ENCODE assay signal across 10 mouse cellular contexts in genomic region chr7:73389419-73389818, GRCm38 (mm10). TPM values are rescaled to one million over a fixed set of nuclear protein-coding genes. Genes with fewer than 3 reads are reported as not detected.
DNase-seq lines count a peak whose midpoint lies in the region; ATAC-seq and TF ChIP-seq lines count a peak whose summit lies in the region.
"Had no signal": no experiment of that assay in that cellular context is flagged by ENCODE, and none has a peak within 500 bp of the region (broad histone marks: within the 10 kb centered on the region; RNA-seq: fewer than 3 reads in every experiment).

No protein-coding gene starts in this region.

- no peaks in the 10 kb centered on the region for H3K27me3 ChIP-seq in lung, embryonic 16.5 days (ENCODE audit: control insufficient read depth, insufficient read depth, low read depth, low read length)
- no peaks in the 10 kb centered on the region for H3K27me3 ChIP-seq in limb, embryonic 12.5 days
- no peaks in the 10 kb centered on the region for H3K27me3 ChIP-seq in stomach, embryonic 16.5 days (ENCODE audit: control insufficient read depth, insufficient read depth, low read length)

- no peak for DNase-seq in gastrocnemius, adult 2 months
- DNase-seq in gastrocnemius, postnatal 14 days: no peak
- no peak for DNase-seq in lung, adult 2 months
- no peak for DNase-seq in B cell, adult 2 months
- no peak for DNase-seq in urinary bladder, postnatal 14 days (ENCODE audit: low spot score)
- DNase-seq: cerebellum, adult 11 months; left cerebral cortex, postnatal 4 days had no signal

- WGBS in lung, embryonic 16.5 days: 17% methylated on average over 9 of the region's 9 CpGs
- WGBS in lung, adult 2 months: 28% methylated on average over 9 of the region's 9 CpGs
- WGBS in limb, embryonic 12.5 days: 3% methylated on average over 9 of the region's 9 CpGs
- 16% methylated on average over 9 of the region's 9 CpGs for WGBS in stomach, embryonic 16.5 days

- no peak; the same call in 1 of the 2 replicates for ATAC-seq in lung, embryonic 16.5 days (ENCODE audit: low read depth)
- no peak; the same call in 1 of the 2 replicates for ATAC-seq in limb, embryonic 12.5 days (ENCODE audit: insufficient number of reproducible peaks, insufficient read depth, low FRiP score, low TSS enrichment, low read depth)
- no peak for ATAC-seq in stomach, embryonic 16.5 days (ENCODE audit: insufficient read depth, low FRiP score)

- TF ChIP-seq CTCF in gastrocnemius, adult 2 months (IDR thresholded peaks at IDR 0.05): no peak
- TF ChIP-seq CTCF in lung, adult 2 months (IDR thresholded peaks at IDR 0.05; ENCODE audit: insufficient read depth, low read length): no peak

- H3K4me2 ChIP-seq in lung, embryonic 16.5 days (ENCODE audit: low read depth, low read length): peak overlapping the region; percentile 67
- peak overlapping the region; percentile 79 for H3K4me2 ChIP-seq in limb, embryonic 12.5 days
- peak overlapping the region; percentile 79 for H3K4me2 ChIP-seq in stomach, embryonic 16.5 days (ENCODE audit: low read depth, low read length)

- no peak for TF ChIP-seq POLR2A in lung, adult 2 months (IDR thresholded peaks at IDR 0.05; ENCODE audit: borderline replicate concordance, extremely low read depth, low read depth, low read length)

- H3K4me1 ChIP-seq in lung, embryonic 16.5 days (replicated peaks; ENCODE audit: control insufficient read depth, insufficient read depth, low read length): peaks cover 32% of the 10 kb centered on the region
- H3K4me1 ChIP-seq in lung, adult 2 months (ENCODE audit: control insufficient read depth, insufficient read depth, low read length): peaks cover 11% of the 10 kb centered on the region
- peaks cover 32% of the 10 kb centered on the region for H3K4me1 ChIP-seq in limb, embryonic 12.5 days (replicated peaks)
- peaks cover 39% of the 10 kb centered on the region for H3K4me1 ChIP-seq in stomach, embryonic 16.5 days (ENCODE audit: control insufficient read depth, insufficient read depth, low read length)

- H3K36me3 ChIP-seq in lung, embryonic 16.5 days (ENCODE audit: control insufficient read depth, insufficient read depth, low read length): no peaks in the 10 kb centered on the region
- H3K36me3 ChIP-seq in limb, embryonic 12.5 days: peaks cover 2% of the 10 kb centered on the region; the same call in 1 of the 2 replicates
- no peaks in the 10 kb centered on the region for H3K36me3 ChIP-seq in stomach, embryonic 16.5 days (ENCODE audit: control insufficient read depth, insufficient read depth, low read length)

- H3K9me3 ChIP-seq in lung, embryonic 16.5 days (ENCODE audit: control insufficient read depth, low read length): no peaks in the 10 kb centered on the region
- H3K9me3 ChIP-seq in limb, embryonic 12.5 days: no peaks in the 10 kb centered on the region
- H3K9me3 ChIP-seq in stomach, embryonic 16.5 days (replicated peaks; ENCODE audit: control insufficient read depth, low read length): no peaks in the 10 kb centered on the region

- peak overlapping the region; percentile 93 for H3K4me3 ChIP-seq in gastrocnemius, adult 2 months
- peak overlapping the region; percentile 83 for H3K4me3 ChIP-seq in lung, embryonic 16.5 days (ENCODE audit: low read length)
- no peak overlapping the region for H3K4me3 ChIP-seq in lung, adult 2 months (replicated peaks; ENCODE audit: extremely low read depth, low read depth, low read length)
- H3K4me3 ChIP-seq in limb, embryonic 12.5 days (replicated peaks): peak overlapping the region; percentile 88
- peak overlapping the region; percentile 60; the same call in 1 of the 2 replicates for H3K4me3 ChIP-seq in stomach, embryonic 16.5 days (replicated peaks; ENCODE audit: low read length)

- peak overlapping the region; percentile 52 for H3K9ac ChIP-seq in lung, embryonic 16.5 days (ENCODE audit: low read length)
- no peak overlapping the region for H3K9ac ChIP-seq in limb, embryonic 12.5 days (replicated peaks)
- 0 out of 2 replicates have a peak overlapping the region, but pooled peaks have one; percentile 92 for H3K9ac ChIP-seq in stomach, embryonic 16.5 days (ENCODE audit: low read length)

- peak overlapping the region; percentile 98 for H3K27ac ChIP-seq in gastrocnemius, adult 2 months
- peak overlapping the region; percentile 84 for H3K27ac ChIP-seq in lung, embryonic 16.5 days (ENCODE audit: low read length)
- peak overlapping the region; percentile 99 for H3K27ac ChIP-seq in limb, embryonic 12.5 days
- H3K27ac ChIP-seq in stomach, embryonic 16.5 days (ENCODE audit: low read length): peak overlapping the region; percentile 95

- intact Hi-C loops in gastrocnemius, adult 2 months (cut with DNase I): no loop called here
- intact Hi-C loops in gastrocnemius, postnatal 14 days (cut with DNase I; ENCODE audit: low total_unique reads): no loop called here

RNA-seq across cellular contexts. Expression of gene Rgma, which starts 14.1 kb away (rescaled TPM):
- total RNA-seq in gastrocnemius, adult 2 months (2021): 10 to 100 TPM; 46.1 to 52.4 TPM
- 10 to 100 TPM; 53.4 to 73.5 TPM for total RNA-seq in gastrocnemius, postnatal 14 days (2021)
- 10.1 and 10.5 TPM in 2 replicates for polyA plus RNA-seq in lung, embryonic 16.5 days (2015; fragmentation: Nextera tagmentation; extraction: Ambion mirVana)
- polyA plus RNA-seq in lung, adult 2 months (2012; rRNA removed): 23.4 and 27.5 TPM in 2 replicates
- 24.1 and 26.7 TPM in 2 replicates for polyA plus RNA-seq in limb, embryonic 12.5 days (2016; fragmentation: Nextera tagmentation; extraction: Ambion mirVana)
- polyA plus RNA-seq in stomach, embryonic 16.5 days (2015; fragmentation: Nextera tagmentation; extraction: Ambion mirVana): 10.7 and 11.7 TPM in 2 replicates
